Mouse (Mus musculus): ENCODE results near the gene Sfxn1.

Gene Sfxn1

GRCm38 (mm10) chr13:54077470-54078174, 6.0 kb downstream of the Sfxn1 start:
- DNase-seq = no peak

- no peak for DNase-seq
Measured at GRCm38 (mm10) chr13:54079782-54080759, 8.4 kb downstream of the Sfxn1 start.

GRCm38 (mm10) chr13:54080785-54081184, 9.1 kb downstream of the Sfxn1 start:
- no peak for DNase-seq

GRCm38 (mm10) chr13:54082946-54083345, 11.3 kb downstream of the Sfxn1 start:
- DNase-seq = no peak

- DNase-seq = no peak
Measured at GRCm38 (mm10) chr13:54084178-54084577, 12.5 kb downstream of the Sfxn1 start.

- no peak for DNase-seq
Measured at GRCm38 (mm10) chr13:54084826-54085225, 13.2 kb downstream of the Sfxn1 start.

GRCm38 (mm10) chr13:54085266-54085665, 13.6 kb downstream of the Sfxn1 start:
- DNase-seq = no peak

- DNase-seq = no peak
Measured at GRCm38 (mm10) chr13:54091719-54092118, 20.1 kb downstream of the Sfxn1 start.

- DNase-seq = no peak
Measured at GRCm38 (mm10) chr13:54094349-54094748, 22.7 kb downstream of the Sfxn1 start.

- DNase-seq = no peak
Measured at GRCm38 (mm10) chr13:54094963-54095362, 23.3 kb downstream of the Sfxn1 start.

- no peak for DNase-seq
Measured at GRCm38 (mm10) chr13:54095721-54096120, 24.1 kb downstream of the Sfxn1 start.

GRCm38 (mm10) chr13:54097227-54097626, 25.6 kb downstream of the Sfxn1 start:
- no peak for DNase-seq

- no peak for DNase-seq
Measured at GRCm38 (mm10) chr13:54097797-54098196, 26.1 kb downstream of the Sfxn1 start.

GRCm38 (mm10) chr13:54101031-54101820, 29.6 kb downstream of the Sfxn1 start:
- no peak for DNase-seq

- DNase-seq = no peak
Measured at GRCm38 (mm10) chr13:54102061-54102460, 30.4 kb downstream of the Sfxn1 start.

GRCm38 (mm10) chr13:54103271-54103670, 31.6 kb downstream of the Sfxn1 start:
- no peak for DNase-seq

- no peak for DNase-seq
Measured at GRCm38 (mm10) chr13:54103866-54104265, 32.2 kb downstream of the Sfxn1 start.

- DNase-seq = peak; percentile 73
Measured at GRCm38 (mm10) chr13:54113819-54114550, 42.3 kb downstream of the Sfxn1 start.

GRCm38 (mm10) chr13:54114931-54115330, 43.3 kb downstream of the Sfxn1 start:
- no peak for DNase-seq

- no peak for DNase-seq
Measured at GRCm38 (mm10) chr13:54115779-54116178, 44.1 kb downstream of the Sfxn1 start.

- DNase-seq = no peak
Measured at GRCm38 (mm10) chr13:54118355-54118754, 46.7 kb downstream of the Sfxn1 start.

GRCm38 (mm10) chr13:54137756-54138410, 66.2 kb downstream of the Sfxn1 start:
- DNase-seq = no peak

All from lung, postnatal 10 days (tissue).